Mouse (Mus musculus) urinary bladder, postnatal 25 days (tissue): ENCODE measurements at regions not wholly inside any gene's neighbourhood (a gene's known extent, or its start where the extent isn't known, plus 50 kb on each side); places are given as distances from the start of the nearest gene placed in this dataset.

ENCODE experiments used
- DNase-seq: peaks from one replicate; pipeline ENCODE4 v3.0.0; 2022; ENCODE audit warnings: low spot score

DNA sequence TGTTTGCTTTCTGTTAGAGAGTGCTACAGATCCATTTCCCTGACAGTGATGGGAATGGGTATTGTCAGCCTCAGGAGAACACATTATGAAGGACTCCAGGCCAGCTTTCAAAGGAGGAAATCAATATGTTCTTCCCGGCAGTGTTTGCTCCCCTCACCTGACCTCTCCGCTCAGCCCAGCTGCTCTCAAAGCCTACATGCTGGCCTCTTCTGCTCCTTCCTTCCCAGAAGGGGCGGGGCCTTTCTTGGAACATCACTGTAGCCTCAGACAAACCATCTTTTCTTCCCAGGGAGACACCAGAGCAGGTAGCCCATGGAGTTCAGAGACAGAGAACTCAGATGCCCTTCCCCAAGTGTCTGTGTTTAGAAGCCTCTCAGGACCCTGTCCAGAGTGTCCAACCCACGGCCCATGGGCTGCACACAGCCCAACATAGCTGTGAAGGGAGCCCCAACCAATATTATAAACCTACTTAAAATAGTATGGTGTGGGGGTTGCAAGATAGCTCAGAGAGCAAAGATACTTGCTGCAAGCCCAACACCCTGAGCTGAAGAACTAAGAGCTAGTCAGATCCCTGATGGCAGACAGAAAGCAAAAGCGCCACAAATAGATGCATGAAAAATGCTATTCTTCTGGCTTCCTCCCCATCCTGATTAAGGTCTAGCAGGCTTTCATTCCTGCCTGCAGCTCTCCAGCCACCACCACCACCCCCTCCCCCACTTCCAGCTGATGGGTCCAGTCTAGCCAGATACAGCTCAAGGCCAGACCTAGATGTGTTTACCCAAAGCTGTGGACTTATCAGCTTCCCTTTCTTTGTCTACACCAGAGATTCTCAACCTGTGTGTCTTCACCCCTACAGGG lies 141.8 kb upstream of the Hs6st1 start:
- no peak for DNase-seq

DNA sequence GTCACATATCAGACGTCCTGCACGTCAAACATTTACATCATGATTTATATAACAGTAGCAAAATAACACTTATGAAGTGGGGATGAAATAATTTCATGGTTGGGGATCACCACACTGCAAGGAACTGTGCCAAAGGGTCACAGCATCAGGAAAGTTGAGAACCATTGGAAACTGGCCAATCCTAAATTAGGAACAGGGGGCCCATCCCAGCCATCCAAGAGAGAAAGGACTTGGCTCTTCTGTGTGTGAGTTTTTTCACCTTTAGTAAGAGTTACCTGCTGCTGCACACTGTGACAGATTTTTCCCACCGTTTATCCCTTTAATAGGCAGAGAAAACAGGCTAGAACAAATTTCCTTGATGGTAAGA lies 141.2 kb upstream of the Hs6st1 start:
- no peak for DNase-seq

DNA sequence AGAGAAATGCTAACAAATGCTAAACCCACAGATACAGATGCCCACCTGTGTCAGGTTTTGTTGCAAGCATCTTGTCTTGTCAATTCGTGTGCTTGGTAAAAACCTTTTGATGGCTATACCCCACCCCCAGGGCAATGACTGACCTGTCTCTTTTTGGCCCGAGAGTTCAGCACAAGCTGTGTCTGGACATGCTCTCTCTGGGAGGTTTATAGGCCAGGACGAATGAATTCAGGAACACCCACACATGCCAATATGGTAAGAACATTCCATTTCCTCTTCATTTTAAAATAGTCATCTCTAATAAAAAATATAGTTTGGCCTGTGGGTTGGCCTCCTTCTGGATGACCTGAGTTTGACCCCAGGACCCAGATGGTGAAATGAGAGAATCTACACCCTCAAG lies 137.8 kb upstream of the Hs6st1 start:
- no peak for DNase-seq

DNA sequence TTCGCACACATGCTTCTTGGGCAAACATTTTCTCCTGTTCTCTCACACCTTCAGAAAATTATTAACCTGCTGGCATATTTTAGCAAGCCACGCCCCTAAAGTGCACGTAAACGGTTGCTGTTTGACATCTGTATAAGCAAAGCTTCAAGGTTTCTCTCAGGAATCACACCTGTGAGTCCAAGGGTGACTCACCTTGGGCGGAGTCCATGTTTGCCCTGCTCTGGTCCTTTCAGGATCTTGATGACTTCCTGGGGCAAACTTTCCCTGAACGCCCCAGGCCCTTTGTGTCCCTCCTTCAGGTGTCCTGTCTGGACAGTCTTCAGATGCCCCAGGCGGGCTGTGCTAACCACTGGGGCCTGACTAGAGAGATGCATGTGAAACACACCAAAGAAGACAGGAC lies 137.1 kb upstream of the Hs6st1 start:
- DNase-seq = no peak

DNA sequence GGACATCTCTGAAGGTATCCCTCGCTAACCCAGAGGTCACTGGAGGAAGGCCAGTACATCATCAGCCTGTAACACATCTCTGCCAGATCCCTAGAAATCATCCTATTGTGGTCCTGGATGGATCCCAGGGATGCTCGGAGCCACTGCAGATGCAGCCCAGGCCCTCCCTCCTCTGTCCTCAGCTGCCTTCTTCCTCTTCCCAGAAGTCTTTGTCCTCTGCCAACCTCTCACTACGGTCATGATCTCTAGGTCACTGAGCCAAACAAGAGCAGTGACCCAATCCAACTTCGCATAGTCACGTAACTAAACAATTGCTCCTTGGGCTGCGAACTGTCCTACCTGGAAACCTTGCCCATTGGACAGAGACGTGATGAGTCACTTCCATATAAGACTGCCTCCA lies 134.7 kb upstream of the Hs6st1 start:
- DNase-seq = no peak

DNA sequence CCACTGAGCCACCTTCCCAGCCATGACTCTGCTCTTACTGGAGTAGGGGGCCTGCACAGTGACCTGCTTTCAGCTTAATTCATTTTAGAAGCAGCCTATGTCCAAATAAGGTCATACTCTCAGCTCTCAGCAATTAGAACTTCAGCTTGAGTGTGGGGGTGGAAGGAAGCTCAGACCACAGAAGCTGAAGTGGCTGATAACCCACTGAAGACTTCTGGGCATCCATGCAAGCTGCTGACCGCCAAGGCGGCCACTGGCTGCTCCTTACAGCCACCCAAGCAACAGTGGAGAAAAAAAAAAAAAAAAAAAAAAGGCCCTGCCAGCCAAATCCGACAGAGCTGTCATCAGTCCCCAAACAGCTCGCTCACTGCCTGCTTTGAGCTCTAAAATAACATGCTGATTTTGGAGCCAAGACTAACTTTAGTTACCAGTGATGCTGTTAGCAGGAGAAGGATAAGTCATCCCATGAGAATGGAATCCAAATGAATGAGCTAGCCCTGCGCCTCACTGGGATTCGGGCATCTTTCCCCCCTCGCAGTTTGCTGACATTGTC lies 133.0 kb upstream of the Hs6st1 start:
- DNase-seq = no peak

DNA sequence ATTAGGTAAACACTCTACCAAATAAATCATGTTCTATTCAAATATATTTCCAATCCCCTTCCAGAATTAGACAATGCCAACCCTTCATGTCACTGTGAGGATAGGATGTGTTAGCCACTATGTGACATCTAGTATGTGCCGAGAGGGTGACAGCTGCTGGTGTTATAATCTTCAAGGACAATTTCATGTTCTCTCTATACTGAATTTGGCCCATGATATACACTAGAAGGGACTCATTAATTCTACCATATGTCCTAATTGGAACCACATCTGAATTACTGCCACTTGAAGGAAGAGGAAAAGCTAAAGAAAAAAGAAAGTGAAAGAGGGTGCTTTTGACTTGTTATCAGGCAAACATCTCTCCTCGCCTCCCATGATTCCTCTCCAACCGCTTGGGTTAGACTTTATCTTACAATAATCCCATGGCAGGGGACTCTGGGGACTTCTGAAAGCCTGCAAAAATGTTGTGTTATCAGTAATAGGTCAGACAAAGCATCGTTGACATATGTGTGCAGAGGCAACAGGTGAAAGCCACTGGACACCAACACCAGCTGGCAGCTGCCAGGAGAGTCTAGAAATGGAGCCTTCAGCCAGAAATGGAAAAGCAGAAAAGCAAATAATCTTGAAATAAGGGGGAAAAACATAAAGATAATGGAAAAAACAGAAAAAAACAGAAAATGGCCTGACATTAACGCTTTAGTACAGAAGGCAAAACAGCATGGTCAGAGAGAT lies 131.7 kb upstream of the Hs6st1 start:
- no peak for DNase-seq

DNA sequence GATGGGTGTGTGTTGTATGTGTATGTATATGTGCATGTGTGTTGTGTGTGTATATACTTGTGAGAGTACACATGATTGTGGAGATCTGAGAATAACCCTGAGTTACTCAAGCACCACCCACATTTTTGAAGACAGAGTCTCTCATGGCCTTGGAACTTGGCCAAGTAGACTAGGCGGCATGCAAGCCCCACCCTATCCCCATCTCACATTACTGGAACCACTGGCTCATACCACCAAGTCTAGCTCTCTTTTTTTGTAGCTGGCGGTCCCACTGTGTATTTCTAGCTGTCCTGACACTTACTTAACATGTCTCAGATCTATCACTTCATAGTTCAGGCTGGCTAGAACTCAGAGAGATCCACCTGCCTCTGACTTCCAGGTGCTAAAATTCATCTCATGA lies 128.0 kb upstream of the Hs6st1 start:
- DNase-seq = no peak

DNA sequence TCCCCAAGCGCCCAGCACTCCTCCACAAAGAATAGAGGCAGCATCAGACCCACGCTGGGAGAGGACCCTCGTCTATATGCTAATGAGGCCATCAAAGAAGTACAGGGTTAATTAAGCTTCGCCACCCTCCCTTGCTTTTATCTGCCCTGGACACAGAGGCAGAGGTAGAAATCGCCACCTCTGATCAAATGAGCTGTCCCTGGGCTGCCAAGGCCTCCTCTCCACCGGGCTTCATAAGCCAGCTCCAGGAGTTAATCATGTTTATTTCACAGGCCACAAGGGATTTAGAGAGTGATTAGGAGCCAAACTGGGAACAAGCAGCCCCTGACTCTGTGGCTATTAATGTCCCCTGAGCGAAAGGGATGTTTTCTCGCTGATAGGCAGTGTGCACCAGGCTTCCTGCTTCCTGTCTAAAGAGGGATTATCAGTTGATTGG lies 126.5 kb upstream of the Hs6st1 start:
- DNase-seq = no peak

DNA sequence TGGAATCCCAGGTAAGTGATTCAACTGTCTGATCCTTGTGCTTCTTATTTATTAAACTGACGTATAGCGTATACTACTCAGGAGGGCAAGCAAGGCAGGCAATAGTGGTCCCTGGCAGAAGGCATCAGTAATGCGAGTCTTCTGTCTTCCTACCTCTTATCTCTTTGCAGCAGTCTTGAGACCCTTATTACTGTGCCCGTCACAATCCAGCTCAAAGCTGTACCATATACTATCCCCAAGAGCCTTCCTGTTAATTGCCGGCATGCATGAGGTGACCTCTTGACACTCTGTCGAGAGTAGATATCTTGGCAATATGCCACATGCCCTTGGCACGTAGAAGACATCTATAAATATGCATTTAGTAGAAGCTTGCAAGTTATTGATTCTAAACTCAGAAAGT lies 126.0 kb upstream of the Hs6st1 start:
- DNase-seq = no peak

DNA sequence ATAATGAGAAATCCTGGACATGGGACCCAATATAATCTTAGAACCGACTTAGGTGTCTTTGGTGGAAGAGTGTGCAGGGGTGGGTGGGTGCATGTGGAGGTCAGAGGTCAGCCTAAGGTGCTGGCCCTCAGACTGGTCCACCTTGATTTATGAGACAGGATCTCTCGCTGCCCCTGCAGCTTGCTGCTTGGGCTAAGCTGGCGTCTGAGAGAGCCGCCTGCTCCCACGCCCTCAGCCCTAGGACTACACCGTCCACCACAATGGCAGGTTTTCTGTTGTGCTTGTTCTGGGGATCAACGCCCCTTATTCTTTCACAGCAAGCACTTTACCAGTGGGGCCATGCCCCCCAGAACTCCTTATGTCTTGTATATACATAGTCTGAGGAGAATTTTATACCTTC lies 124.4 kb upstream of the Hs6st1 start:
- no peak for DNase-seq

DNA sequence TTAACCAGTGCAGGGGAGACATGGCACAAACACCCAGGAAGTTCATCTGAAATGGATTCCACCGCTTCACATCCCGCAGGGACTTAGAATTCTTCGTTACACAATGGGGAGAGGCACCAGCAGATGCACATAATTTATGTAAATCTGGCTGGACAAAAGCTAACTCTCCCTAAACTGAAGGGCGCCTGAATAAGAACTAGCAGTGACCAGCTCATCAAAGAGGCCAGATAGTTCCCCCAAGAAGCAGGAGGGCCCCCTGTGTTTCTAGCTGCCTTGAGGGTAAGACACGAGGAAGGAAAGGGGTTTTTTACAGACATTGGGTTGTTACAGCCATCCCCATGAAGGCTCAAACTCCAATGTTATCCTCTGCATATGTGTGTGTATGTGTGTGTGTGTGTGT lies 123.8 kb upstream of the Hs6st1 start:
- DNase-seq = no peak

DNA sequence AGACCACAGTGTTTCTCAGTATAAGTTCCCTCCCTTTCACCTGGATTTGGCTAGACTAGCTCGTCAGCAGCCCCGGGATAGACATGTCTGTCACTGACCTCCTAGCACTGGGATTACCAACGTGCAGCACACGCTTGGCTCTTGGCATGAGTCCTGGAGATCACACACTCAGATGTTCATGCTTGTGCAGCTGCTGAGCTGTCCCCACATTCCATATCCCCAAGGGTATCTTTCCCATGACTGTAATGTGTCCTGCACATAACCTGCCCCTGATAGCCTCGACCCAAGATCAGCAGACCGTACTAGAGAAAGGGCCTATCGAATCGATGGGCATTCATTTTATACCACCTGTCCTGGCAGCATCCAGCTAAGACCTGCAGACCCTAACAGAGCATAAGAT lies 123.4 kb upstream of the Hs6st1 start:
- no peak for DNase-seq

DNA sequence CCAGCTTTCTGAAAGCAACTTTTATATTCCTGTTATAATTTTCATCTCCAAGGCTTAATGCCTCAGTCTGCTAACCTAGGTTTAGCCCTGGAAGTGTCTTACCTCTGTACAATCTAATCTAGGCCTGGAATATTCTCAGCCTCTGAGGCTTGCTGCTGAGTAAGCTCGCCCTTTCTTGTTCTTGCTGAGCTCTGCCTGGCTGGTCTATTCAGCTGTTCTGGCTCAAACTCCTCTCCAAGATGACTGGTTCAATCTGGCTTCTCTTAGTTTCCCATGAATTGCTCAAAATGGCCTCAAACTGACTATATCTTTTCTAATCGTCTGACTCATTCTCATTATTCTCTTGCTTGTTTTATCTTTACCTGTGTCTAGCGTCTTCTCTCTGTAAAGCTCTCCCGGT lies 122.6 kb upstream of the Hs6st1 start:
- no peak for DNase-seq

DNA sequence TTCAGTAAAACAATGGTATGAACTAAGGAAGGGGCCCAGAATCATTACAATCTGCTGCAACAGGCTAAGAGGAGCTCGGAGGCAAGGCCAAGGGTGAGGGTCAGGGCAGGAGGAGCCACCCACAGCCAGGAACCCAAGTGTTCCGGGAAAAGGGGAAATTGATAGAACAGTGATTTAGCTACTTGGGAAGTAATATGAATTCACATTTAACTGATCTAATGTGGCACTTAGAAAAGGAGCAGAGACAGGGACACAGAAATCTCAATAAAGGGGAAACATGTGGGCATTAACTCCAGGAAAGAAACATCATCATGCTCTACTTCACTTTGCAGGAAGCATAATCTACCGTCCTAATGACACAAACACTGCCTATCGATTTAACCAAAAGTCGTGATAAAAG lies 120.1 kb upstream of the Hs6st1 start:
- DNase-seq = no peak

DNA sequence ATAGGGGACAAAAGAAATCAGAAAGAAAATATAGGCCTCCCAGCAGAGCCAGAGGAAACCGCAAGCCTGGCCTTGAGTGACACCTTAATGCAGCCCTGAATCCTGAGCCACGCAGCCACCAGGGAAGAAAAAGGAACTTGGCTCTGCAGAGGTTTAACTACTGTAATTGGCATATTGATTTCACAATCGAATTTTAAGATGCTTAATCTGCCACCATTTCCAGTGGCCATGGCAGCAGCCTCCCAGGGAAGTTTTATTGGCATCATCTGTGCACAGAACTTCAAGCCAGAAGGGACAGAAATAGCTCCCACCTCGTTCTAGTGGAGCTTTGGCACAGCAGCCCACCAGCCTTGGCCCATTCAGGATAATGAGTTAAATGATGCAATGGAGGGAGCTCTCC lies 117.1 kb upstream of the Hs6st1 start:
- DNase-seq = no peak

DNA sequence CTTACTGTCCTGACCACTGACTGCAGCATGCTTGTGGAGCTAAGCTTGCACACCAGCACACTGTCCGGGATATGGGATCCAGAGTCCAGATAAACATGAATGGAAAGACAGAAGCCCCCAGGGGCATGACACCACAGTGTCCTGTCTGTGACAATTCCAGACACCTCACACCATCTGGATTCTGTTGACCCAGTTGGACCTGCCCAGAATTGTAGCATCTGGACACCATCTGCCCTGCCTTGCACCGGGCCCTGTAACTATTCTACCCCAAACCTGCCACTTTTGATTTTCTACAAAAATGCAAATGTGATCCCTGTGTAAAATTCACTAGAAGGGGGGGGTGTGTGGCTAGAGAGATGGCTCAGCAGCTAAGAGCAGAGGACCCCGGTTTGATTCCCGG lies 114.5 kb upstream of the Hs6st1 start:
- DNase-seq = no peak

DNA sequence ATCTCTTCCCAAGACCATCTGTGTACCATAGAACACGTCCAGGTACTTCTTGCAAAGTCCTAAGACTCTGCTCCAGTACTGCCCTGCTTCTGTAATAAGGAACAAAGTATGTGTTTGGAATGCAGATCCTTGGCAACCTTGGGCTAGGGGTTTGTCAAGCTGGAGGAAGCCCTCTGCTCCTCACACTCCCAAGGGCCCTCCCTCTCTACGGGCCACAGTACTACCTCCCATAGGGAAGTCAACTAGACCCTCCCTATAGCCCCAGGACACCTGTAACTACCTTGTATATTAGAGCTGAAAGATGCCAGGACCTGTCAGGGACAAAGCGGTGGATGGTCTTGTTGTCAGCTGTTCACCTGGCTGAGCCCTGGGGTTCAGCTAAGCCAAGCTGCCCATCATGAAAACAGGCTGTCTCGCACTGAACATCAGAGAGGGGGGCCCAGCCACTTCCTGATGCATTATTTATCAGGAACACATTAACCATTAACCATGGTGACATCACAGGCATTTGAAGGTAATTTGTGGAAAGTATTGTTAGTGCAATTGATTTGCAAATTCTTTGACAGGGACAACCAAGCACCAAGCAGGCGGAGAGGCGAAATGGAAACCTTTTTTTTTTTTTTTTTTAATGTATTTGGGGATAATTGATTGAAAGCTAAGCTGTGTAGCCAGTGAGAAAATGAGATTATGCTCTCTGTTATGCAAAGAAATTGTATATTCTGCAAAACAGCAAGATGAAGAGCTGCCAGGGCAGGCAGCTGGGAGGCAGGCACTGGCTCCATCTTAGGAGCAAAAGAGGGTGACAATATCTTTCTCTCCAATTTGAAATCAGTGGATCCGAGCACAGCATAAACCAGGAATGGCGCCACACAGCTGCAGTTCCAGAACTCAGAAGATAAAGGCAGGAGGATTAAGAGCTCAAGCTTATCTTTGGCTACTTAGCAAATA lies 110.5 kb upstream of the Hs6st1 start:
- DNase-seq = no peak

DNA sequence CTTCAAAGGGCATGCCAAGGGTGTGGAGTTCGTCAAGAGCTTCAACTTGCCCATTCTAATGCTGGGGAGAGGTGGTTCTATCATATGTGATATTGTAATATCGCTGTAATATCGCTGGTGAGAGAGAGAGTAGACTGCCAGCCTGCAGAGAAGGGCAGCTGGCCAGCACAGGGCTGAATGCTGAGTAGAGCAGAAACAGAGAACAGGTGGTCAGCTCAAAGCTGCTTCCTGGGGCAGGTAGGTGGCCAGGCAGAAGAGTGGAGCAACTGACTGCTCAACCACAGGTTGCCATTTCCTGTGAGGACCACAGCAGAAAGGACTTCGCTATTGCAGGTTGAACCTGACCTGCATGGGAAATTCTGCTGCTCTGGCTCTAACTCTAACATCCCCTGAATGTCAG lies 108.5 kb upstream of the Hs6st1 start:
- no peak for DNase-seq

DNA sequence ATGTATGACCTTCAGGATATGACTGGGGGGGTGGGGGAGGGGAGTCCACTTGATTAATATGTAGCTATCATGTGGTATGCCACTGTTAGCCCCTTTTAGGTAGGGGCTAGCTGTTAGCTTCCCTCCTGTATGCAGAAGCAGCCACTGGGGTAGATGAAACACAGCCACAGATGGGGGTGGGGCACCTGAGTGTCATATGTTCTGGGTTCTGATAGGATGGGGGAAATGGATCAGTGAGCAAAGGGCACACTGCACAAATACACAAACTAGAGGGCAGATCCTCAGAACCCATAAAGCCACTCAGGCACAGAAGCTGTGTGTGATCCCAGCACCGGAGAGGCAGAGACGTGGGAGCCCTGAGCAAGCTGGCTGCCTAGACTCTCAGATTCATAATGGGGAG lies 107.4 kb upstream of the Hs6st1 start:
- DNase-seq = no peak

DNA sequence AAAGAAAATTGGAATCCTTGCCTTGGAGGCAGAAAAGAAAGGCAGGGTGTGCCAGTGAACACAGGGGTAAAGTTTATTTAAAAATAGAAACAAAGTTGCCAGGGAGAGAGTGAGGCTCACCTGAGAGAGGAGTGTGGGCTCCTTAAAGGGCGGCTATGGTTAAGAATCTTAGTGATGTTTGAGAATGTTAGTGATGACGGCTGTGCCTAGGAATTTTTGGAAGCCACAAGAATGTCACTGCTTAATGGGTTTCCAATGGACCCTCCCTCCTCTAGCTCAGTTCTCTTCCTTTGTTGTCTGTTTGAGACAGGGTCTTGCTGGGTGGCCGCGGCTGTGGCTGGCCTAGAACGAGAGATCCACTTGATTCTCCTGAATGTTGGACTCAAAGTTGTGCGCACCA lies 106.3 kb upstream of the Hs6st1 start:
- no peak for DNase-seq

DNA sequence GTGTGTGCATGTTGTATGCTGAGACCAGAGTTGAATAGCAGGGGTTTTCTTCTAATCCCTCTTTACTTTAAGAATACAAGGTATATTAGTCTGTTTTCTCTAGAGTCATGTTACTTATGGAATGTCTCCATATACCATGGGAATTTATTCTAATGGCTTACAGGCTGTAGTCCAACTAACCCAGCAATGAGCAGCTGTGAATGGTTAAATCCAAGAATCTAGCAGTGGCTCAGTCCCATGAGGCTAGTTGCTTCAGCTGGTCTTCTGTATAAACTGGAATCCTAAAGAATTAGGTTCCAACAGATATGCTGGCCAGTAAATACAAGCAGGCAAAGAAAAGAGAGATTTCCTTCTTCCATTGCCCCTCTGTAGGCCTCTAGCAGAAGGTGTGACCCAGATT lies 99.7 kb upstream of the Hs6st1 start:
- no peak for DNase-seq
